Mouse (Mus musculus) embryonic facial prominence, embryonic 11.5 days (tissue): ENCODE measurements around the gene Orc1. TPM values are rescaled to one million over a fixed set of nuclear protein-coding genes. Genes with fewer than 3 reads are reported as not detected.

Experiments
- ATAC-seq: fragments of 200-750 bp; cut with Nextera tagmentation; replicated peaks from 2 replicates; pipeline ENCODE4 v1.8.0; 2017; ENCODE audit warnings: low read depth; ENCODE audit not compliant: insufficient number of reproducible peaks, low FRiP score, low TSS enrichment
- DNase-seq: peaks from one replicate; pipeline ENCODE4 v3.0.0-alpha.2; 2015; ENCODE audit warnings: low spot score
- H3K27ac ChIP-seq: fragments of 300-500 bp; sonication (generic); replicated peaks from 2 replicates; pipeline ENCODE4 v1.5.1; 2014; ENCODE audit warnings: mild to moderate bottlenecking, low read depth, low read length, control low read depth
- H3K27me3 ChIP-seq: fragments of 300-500 bp; sonication (generic); 2 replicates; pipeline ENCODE4 v1.6.1; 2014; ENCODE audit warnings: mild to moderate bottlenecking, low read length, moderate library complexity, mixed read lengths; ENCODE audit not compliant: control insufficient read depth, insufficient read depth
- H3K36me3 ChIP-seq: fragments of 300-500 bp; sonication (generic); replicated peaks from 2 replicates; pipeline ENCODE4 v1.6.1; 2014; ENCODE audit warnings: low read depth, mild to moderate bottlenecking, low read length, moderate library complexity, mixed read lengths; ENCODE audit not compliant: control insufficient read depth, insufficient read depth
- H3K4me1 ChIP-seq: fragments of 300-500 bp; sonication (generic); 2 replicates; pipeline ENCODE4 v1.6.1; 2014; ENCODE audit warnings: low read length, mixed read lengths; ENCODE audit not compliant: control insufficient read depth, insufficient read depth
- H3K4me2 ChIP-seq: fragments of 300-500 bp; sonication (generic); 2 replicates; pipeline ENCODE4 v1.6.1; 2014; ENCODE audit warnings: low read depth, mild to moderate bottlenecking, control low read depth, low read length, moderate library complexity
- H3K4me3 ChIP-seq: fragments of 300-500 bp; sonication (generic); 2 replicates; pipeline ENCODE4 v1.5.1; 2014; ENCODE audit warnings: low read depth, low read length, control low read depth
- H3K9ac ChIP-seq: fragments of 300-500 bp; sonication (generic); replicated peaks from 2 replicates; pipeline ENCODE4 v1.6.1; 2014; ENCODE audit warnings: mild to moderate bottlenecking, control low read depth, low read length
- H3K9me3 ChIP-seq: fragments of 300-500 bp; sonication (generic); replicated peaks from 2 replicates; pipeline ENCODE4 v1.6.1; 2016; ENCODE audit warnings: mild to moderate bottlenecking, low read length, inconsistent platforms, mixed read lengths; ENCODE audit not compliant: control insufficient read depth
- WGBS: fragments of 180-500 bp; shearing (Covaris S2); extraction: QIAGEN DNeasy Blood & Tissue Kit; methylation state at CpG from one replicate; pipeline ENCODE4 v1.1.7; 2014; 5-methylcytosine and 5-hydroxymethylcytosine counted together
- polyA plus RNA-seq: library from polyadenylated mRNA; unstranded; fragments of >200 nt; fragmentation: Nextera tagmentation; extraction: Ambion mirVana; gene quantifications from 2 replicates; pipeline ENCODE4 v1.2.1, GENCODE M21; 2014

Gene Orc1
- polyA plus RNA-seq: 17.6 and 21.1 TPM in 2 replicates

GRCm38 (mm10) chr4:108578840-108579742 is at the start of gene Orc1, which contains the start of gene Prpf38a:
Gene Orc1, plus strand, starts transcription at chr4:108579423.
Gene Prpf38a, minus strand, starts transcription at chr4:108579336.
- Histone ChIP-seq H3K36me3 (no peaks in the 10 kb centered on the region), H3K4me3 (peak within 1 kb of the TSS; percentile 56), H3K9me3 (no peaks in the 10 kb centered on the region), H3K9ac (peak within 1 kb of the TSS; percentile 60), H3K4me1 (no peaks in the 10 kb centered on the region), H3K27me3 (no peaks in the 10 kb centered on the region), H3K4me2 (peak within 1 kb of the TSS; percentile 50), H3K27ac (peak within 1 kb of the TSS; percentile 13; the same call in 1 of the 2 replicates)
- peak; percentile 100 for DNase-seq
- ATAC-seq: peak; percentile 97
- under 1% methylated on average over 64 of the region's 64 CpGs for WGBS

GRCm38 (mm10) chr4:108539701-108540100 is 39.5 kb upstream of the Orc1 start:
- WGBS: 79% methylated on average over 2 of the region's 2 CpGs

GRCm38 (mm10) chr4:108565026-108565425 is 14.2 kb upstream of the Orc1 start:
- H3K36me3 ChIP-seq: peaks cover 14% of the 10 kb centered on the region
- H3K4me2 ChIP-seq: no peak overlapping the region
- WGBS: 79% methylated on average over 1 of the region's 1 CpGs
- ATAC-seq (no peak), DNase-seq (no peak)
- H3K27me3 ChIP-seq: no peaks in the 10 kb centered on the region
- H3K9ac ChIP-seq: no peak overlapping the region
- H3K9me3 ChIP-seq: no peaks in the 10 kb centered on the region
- H3K4me3 ChIP-seq: no peak overlapping the region
- no peaks in the 10 kb centered on the region for H3K4me1 ChIP-seq
- H3K27ac ChIP-seq: no peak overlapping the region

More at GRCm38 (mm10) chr4:108539701-108540100, 39.5 kb upstream of the Orc1 start:
- DNase-seq (peak; percentile 53), ATAC-seq (no peak)
- no peak overlapping the region for H3K4me3 ChIP-seq
- peaks cover 2% of the 10 kb centered on the region for H3K36me3 ChIP-seq
- no peaks in the 10 kb centered on the region for H3K27me3 ChIP-seq
- no peaks in the 10 kb centered on the region for H3K4me1 ChIP-seq
- no peak overlapping the region for H3K4me2 ChIP-seq
- H3K9me3 ChIP-seq: no peaks in the 10 kb centered on the region
- no peak overlapping the region for H3K9ac ChIP-seq
- H3K27ac ChIP-seq: no peak overlapping the region

GRCm38 (mm10) chr4:108572644-108573043 is 6.6 kb upstream of the Orc1 start:
- no peaks in the 10 kb centered on the region for H3K4me1 ChIP-seq
- no peaks in the 10 kb centered on the region for H3K9me3 ChIP-seq
- no peak overlapping the region for H3K27ac ChIP-seq
- WGBS: 95% methylated on average over 3 of the region's 3 CpGs
- H3K4me3 ChIP-seq: no peak overlapping the region
- peaks cover 3% of the 10 kb centered on the region; the same call in 1 of the 2 replicates for H3K36me3 ChIP-seq
- H3K27me3 ChIP-seq: no peaks in the 10 kb centered on the region
- ATAC-seq (no peak), DNase-seq (no peak)
- no peak overlapping the region for H3K9ac ChIP-seq
- H3K4me2 ChIP-seq: no peak overlapping the region

GRCm38 (mm10) chr4:108579743-108580411 is 654 bp downstream of the Orc1 start:
- H3K27ac ChIP-seq: peak overlapping the region; percentile 13; the same call in 1 of the 2 replicates
- peak overlapping the region; percentile 46 for H3K4me2 ChIP-seq
- H3K9me3 ChIP-seq: no peaks in the 10 kb centered on the region
- peak overlapping the region; percentile 53 for H3K9ac ChIP-seq
- H3K4me1 ChIP-seq: no peaks in the 10 kb centered on the region
- peak overlapping the region; percentile 56 for H3K4me3 ChIP-seq
- H3K36me3 ChIP-seq: no peaks in the 10 kb centered on the region
- WGBS: 1% methylated on average over 16 of the region's 16 CpGs
- H3K27me3 ChIP-seq: no peaks in the 10 kb centered on the region
- no peak for DNase-seq
- no peak for ATAC-seq

- H3K27ac ChIP-seq: no peak overlapping the region
- H3K4me3 ChIP-seq: no peak overlapping the region
- no peaks in the 10 kb centered on the region for H3K27me3 ChIP-seq
- no peaks in the 10 kb centered on the region for H3K36me3 ChIP-seq
- no peaks in the 10 kb centered on the region for H3K9me3 ChIP-seq
- 91% methylated on average over 2 of the region's 2 CpGs for WGBS
- no peak overlapping the region for H3K9ac ChIP-seq
- no peaks in the 10 kb centered on the region for H3K4me1 ChIP-seq
- no peak for ATAC-seq
- H3K4me2 ChIP-seq: no peak overlapping the region
- DNase-seq: no peak
Measured at GRCm38 (mm10) chr4:108593376-108593775, 14.2 kb downstream of the Orc1 start.

- Histone ChIP-seq H3K4me3 (no peak overlapping the region), H3K27me3 (no peaks in the 10 kb centered on the region), H3K27ac (no peak overlapping the region), H3K4me1 (no peaks in the 10 kb centered on the region), H3K4me2 (no peak overlapping the region), H3K36me3 (no peaks in the 10 kb centered on the region), H3K9ac (no peak overlapping the region), H3K9me3 (no peaks in the 10 kb centered on the region)
- WGBS: 94% methylated on average over 1 of the region's 1 CpGs
- DNase-seq: no peak
- no peak for ATAC-seq
Measured at GRCm38 (mm10) chr4:108595785-108596184, 16.6 kb downstream of the Orc1 start.

- H3K4me3 ChIP-seq: no peak overlapping the region
- H3K4me2 ChIP-seq: no peak overlapping the region
- H3K27me3 ChIP-seq: no peaks in the 10 kb centered on the region
- WGBS: 89% methylated on average over 4 of the region's 4 CpGs
- no peaks in the 10 kb centered on the region for H3K4me1 ChIP-seq
- ATAC-seq: no peak
- no peak overlapping the region for H3K9ac ChIP-seq
- peaks cover 3% of the 10 kb centered on the region for H3K36me3 ChIP-seq
- no peaks in the 10 kb centered on the region for H3K9me3 ChIP-seq
- no peak for DNase-seq
- H3K27ac ChIP-seq: no peak overlapping the region
Measured at GRCm38 (mm10) chr4:108598306-108598705, 19.1 kb downstream of the Orc1 start.
